Mouse (Mus musculus): ENCODE data around the gene Mef2d.

DNA sequence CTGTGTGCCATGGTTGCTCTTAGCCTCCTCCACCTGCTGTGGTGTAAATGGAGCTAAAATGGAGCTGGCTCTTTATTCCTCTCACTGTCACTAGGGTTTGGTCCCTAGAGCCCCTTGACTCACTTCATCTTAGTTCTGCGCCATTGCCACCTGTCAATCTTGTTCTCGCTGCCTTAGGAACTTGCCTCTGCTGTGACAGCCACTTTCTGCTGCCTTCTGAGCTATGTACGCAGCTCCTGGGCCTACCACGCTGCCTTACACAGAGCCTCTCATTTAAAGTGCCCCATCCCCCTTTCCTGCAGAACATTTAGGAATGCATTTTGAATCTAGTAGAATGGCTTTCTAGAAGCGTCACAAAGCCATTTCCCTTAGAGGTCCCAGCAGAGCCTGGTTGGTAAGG, 48.0 kb upstream of the Mef2d start:
- TF ChIP-seq POLR2A (IDR thresholded peaks at IDR 0.05; ENCODE audit: low read depth, low read length) (no peak), CTCF (IDR thresholded peaks at IDR 0.05; ENCODE audit: extremely low read depth, insufficient read length, insufficient replicate concordance, low read depth, low read length) (no peak)
